Mouse (Mus musculus): ENCODE measurements around the gene Xlr3b. TPM values are rescaled to one million over a fixed set of nuclear protein-coding genes. Genes with fewer than 3 reads are reported as not detected.
"Not testable (repeated sequence)": the region's sequence is repeated elsewhere in the genome, so short reads cannot be mapped to it uniquely, and the experiment has no call there.

Gene Xlr3b
- polyA plus RNA-seq, 1 experiment, result not detected

GRCm38 (mm10) chrX:73227914-73228605, 36.1 kb downstream of the Xlr3b start, which contains the start of gene F8a:
Gene F8a, plus strand, starts transcription at chrX:73228291.
- Histone ChIP-seq H3K27ac (ENCODE audit: insufficient read depth, low read length) (no peak within 1 kb of the TSS; the same call in 1 of the 2 replicates), H3K4me3 (ENCODE audit: low read depth, low read length) (peak within 1 kb of the TSS; percentile 65), H3K36me3 (ENCODE audit: control insufficient read depth, insufficient read depth, low read length, poor library complexity, severe bottlenecking) (no peaks in the 10 kb centered on the region), H3K4me1 (ENCODE audit: control insufficient read depth, insufficient read depth, low read length) (no peaks in the 10 kb centered on the region), H3K27me3 (ENCODE audit: control insufficient read depth, insufficient read depth, low read length, poor library complexity, severe bottlenecking) (no peaks in the 10 kb centered on the region), H3K9ac (ENCODE audit: low read depth, poor library complexity, severe bottlenecking) (peak within 1 kb of the TSS; percentile 80), H3K9me3 (replicated peaks; ENCODE audit: control insufficient read depth, insufficient read depth, low read length, poor library complexity, severe bottlenecking) (no peaks in the 10 kb centered on the region)
- TF ChIP-seq EP300 (IDR thresholded peaks at IDR 0.05; ENCODE audit: insufficient read depth, low read depth, low read length), result no peak
- TF ChIP-seq POLR2A (IDR thresholded peaks at IDR 0.05; ENCODE audit: insufficient read depth, low read length), result peak; percentile 29

- TF ChIP-seq POLR2A (IDR thresholded peaks at IDR 0.05; ENCODE audit: insufficient read depth, low read length) (no peak), CTCF (IDR thresholded peaks at IDR 0.05; ENCODE audit: low read depth, low read length) (no peak), EP300 (IDR thresholded peaks at IDR 0.05; ENCODE audit: insufficient read depth, low read depth, low read length) (no peak)
- Histone ChIP-seq H3K4me1 (ENCODE audit: control insufficient read depth, insufficient read depth, low read length) (no peaks in the 10 kb centered on the region), H3K36me3 (ENCODE audit: control insufficient read depth, insufficient read depth, low read length, poor library complexity, severe bottlenecking) (no peaks in the 10 kb centered on the region), H3K9ac (ENCODE audit: low read depth, poor library complexity, severe bottlenecking) (peak overlapping the region; percentile 80), H3K9me3 (replicated peaks; ENCODE audit: control insufficient read depth, insufficient read depth, low read length, poor library complexity, severe bottlenecking) (no peaks in the 10 kb centered on the region), H3K4me3 (ENCODE audit: low read depth, low read length) (peak overlapping the region; percentile 65), H3K27me3 (ENCODE audit: control insufficient read depth, insufficient read depth, low read length, poor library complexity, severe bottlenecking) (no peaks in the 10 kb centered on the region), H3K27ac (ENCODE audit: insufficient read depth, low read length) (no peak overlapping the region)
Observed at GRCm38 (mm10) chrX:73228606-73229214, 36.7 kb downstream of the Xlr3b start.

GRCm38 (mm10) chrX:73229288-73229687, 37.3 kb downstream of the Xlr3b start:
- no peak for TF ChIP-seq CTCF (IDR thresholded peaks at IDR 0.05; ENCODE audit: low read depth, low read length)
- no peak for TF ChIP-seq EP300 (IDR thresholded peaks at IDR 0.05; ENCODE audit: insufficient read depth, low read depth, low read length)
- TF ChIP-seq POLR2A (IDR thresholded peaks at IDR 0.05; ENCODE audit: insufficient read depth, low read length), result no peak
- Histone ChIP-seq H3K27ac (ENCODE audit: insufficient read depth, low read length) (no peak overlapping the region), H3K4me3 (ENCODE audit: low read depth, low read length) (peak overlapping the region; percentile 65; the same call in 1 of the 2 replicates), H3K36me3 (ENCODE audit: control insufficient read depth, insufficient read depth, low read length, poor library complexity, severe bottlenecking) (no peaks in the 10 kb centered on the region), H3K4me1 (ENCODE audit: control insufficient read depth, insufficient read depth, low read length) (no peaks in the 10 kb centered on the region), H3K9ac (ENCODE audit: low read depth, poor library complexity, severe bottlenecking) (peak overlapping the region; percentile 80; the same call in 1 of the 2 replicates), H3K9me3 (replicated peaks; ENCODE audit: control insufficient read depth, insufficient read depth, low read length, poor library complexity, severe bottlenecking) (no peaks in the 10 kb centered on the region), H3K27me3 (ENCODE audit: control insufficient read depth, insufficient read depth, low read length, poor library complexity, severe bottlenecking) (no peaks in the 10 kb centered on the region)

GRCm38 (mm10) chrX:73242821-73243325, 50.9 kb downstream of the Xlr3b start, which contains the start of gene Xlr4c:
Gene Xlr4c, minus strand, starts transcription at chrX:73243130.
- H3K4me1 ChIP-seq (ENCODE audit: control insufficient read depth, insufficient read depth, low read length); H3K4me3 ChIP-seq (ENCODE audit: low read depth, low read length); H3K27me3 ChIP-seq (ENCODE audit: control insufficient read depth, insufficient read depth, low read length, poor library complexity, severe bottlenecking); H3K36me3 ChIP-seq (ENCODE audit: control insufficient read depth, insufficient read depth, low read length, poor library complexity, severe bottlenecking); H3K27ac ChIP-seq (ENCODE audit: insufficient read depth, low read length); H3K9ac ChIP-seq (ENCODE audit: low read depth, poor library complexity, severe bottlenecking); H3K9me3 ChIP-seq (replicated peaks; ENCODE audit: control insufficient read depth, insufficient read depth, low read length, poor library complexity, severe bottlenecking): not testable (repeated sequence)

Other genes with a start within 250 kb of the Xlr3b start
- 18.8 and 20.2 TPM in 2 replicates for gene Zfp185, start 204.9 kb upstream of the Xlr3b start, polyA plus RNA-seq (2011; ENCODE audit: insufficient read depth, insufficient read length, low read depth, missing spikeins)
- gene Pnma5, start 155.1 kb upstream of the Xlr3b start, polyA plus RNA-seq (2011; ENCODE audit: insufficient read depth, insufficient read length, low read depth, missing spikeins), result 1.4 and 2.3 TPM in 2 replicates
- gene Pnma3, start 127.4 kb upstream of the Xlr3b start, polyA plus RNA-seq (2011; ENCODE audit: insufficient read depth, insufficient read length, low read depth, missing spikeins), result 0.29 TPM in 1 of 2 replicates, not detected in the other
- gene Xlr4a, start 109.7 kb upstream of the Xlr3b start, polyA plus RNA-seq (2011; ENCODE audit: insufficient read depth, insufficient read length, low read depth, missing spikeins), result not detected in 2 replicates
- gene Xlr3a, start 95.1 kb upstream of the Xlr3b start, polyA plus RNA-seq (2011; ENCODE audit: insufficient read depth, insufficient read length, low read depth, missing spikeins), result 1.6 TPM in 1 of 2 replicates, not detected in the other
- gene Gm14685, start 75.2 kb upstream of the Xlr3b start, polyA plus RNA-seq (2011; ENCODE audit: insufficient read depth, insufficient read length, low read depth, missing spikeins), result not detected in 2 replicates
- gene Xlr5b, start 43.4 kb upstream of the Xlr3b start, polyA plus RNA-seq (2011; ENCODE audit: insufficient read depth, insufficient read length, low read depth, missing spikeins), result not detected in 2 replicates
- gene DXBay18, start 42.8 kb upstream of the Xlr3b start, polyA plus RNA-seq (2011; ENCODE audit: insufficient read depth, insufficient read length, low read depth, missing spikeins), result 1.5 and 2.0 TPM in 2 replicates
- gene Spin2d, start 15.2 kb upstream of the Xlr3b start, polyA plus RNA-seq (2011; ENCODE audit: insufficient read depth, insufficient read length, low read depth, missing spikeins), result not detected in 2 replicates
- gene Xlr4b, start 22.1 kb downstream of the Xlr3b start, polyA plus RNA-seq (2011; ENCODE audit: insufficient read depth, insufficient read length, low read depth, missing spikeins), result 0.79 TPM in 1 of 2 replicates, not detected in the other
- 2.5 and 3.8 TPM in 2 replicates for gene F8a, start 36.1 kb downstream of the Xlr3b start, polyA plus RNA-seq (2011; ENCODE audit: insufficient read depth, insufficient read length, low read depth, missing spikeins)
- 0.75 TPM in 1 of 2 replicates, not detected in the other for gene Xlr4c, start 50.9 kb downstream of the Xlr3b start, polyA plus RNA-seq (2011; ENCODE audit: insufficient read depth, insufficient read length, low read depth, missing spikeins)
- 0.69 TPM in 1 of 2 replicates, not detected in the other for gene Xlr3c, start 73.2 kb downstream of the Xlr3b start, polyA plus RNA-seq (2011; ENCODE audit: insufficient read depth, insufficient read length, low read depth, missing spikeins)
- not detected in 2 replicates for gene Xlr5a, start 100.8 kb downstream of the Xlr3b start, polyA plus RNA-seq (2011; ENCODE audit: insufficient read depth, insufficient read length, low read depth, missing spikeins)
- gene Xlr5c, start 100.8 kb downstream of the Xlr3b start, polyA plus RNA-seq (2011; ENCODE audit: insufficient read depth, insufficient read length, low read depth, missing spikeins), result not detected in 2 replicates
- gene Gm45015, start 144.6 kb downstream of the Xlr3b start, polyA plus RNA-seq (2011; ENCODE audit: insufficient read depth, insufficient read length, low read depth, missing spikeins), result not detected in 2 replicates
- 19.1 and 20.2 TPM in 2 replicates for gene Zfp275, start 150.4 kb downstream of the Xlr3b start, polyA plus RNA-seq (2011; ENCODE audit: insufficient read depth, insufficient read length, low read depth, missing spikeins)
- gene Gm18336, start 206.5 kb downstream of the Xlr3b start, polyA plus RNA-seq (2011; ENCODE audit: insufficient read depth, insufficient read length, low read depth, missing spikeins), result 0.73 TPM in 1 of 2 replicates, not detected in the other
- 0.12 TPM in 1 of 2 replicates, not detected in the other for gene Zfp92, start 218.9 kb downstream of the Xlr3b start, polyA plus RNA-seq (2011; ENCODE audit: insufficient read depth, insufficient read length, low read depth, missing spikeins)
- not detected in 2 replicates for gene Trex2, start 243.1 kb downstream of the Xlr3b start, polyA plus RNA-seq (2011; ENCODE audit: insufficient read depth, insufficient read length, low read depth, missing spikeins)

All from ES-Bruce4 (cell line).